Mouse (Mus musculus): ENCODE data around the gene Gm28778.
"Not testable (repeated sequence)": the region's sequence is repeated elsewhere in the genome, so short reads cannot be mapped to it uniquely, and the experiment has no call there.

The Gm28778 gene

GRCm38 (mm10) chr1:53296581-53297383, at the start of gene Gm28778, which contains the start of the genes Pms1 and Ormdl1:
Gene Gm28778, plus strand, starts transcription at chr1:53297111.
Gene Pms1, minus strand, starts transcription at chr1:53297018.
Gene Ormdl1, plus strand, starts transcription at chr1:53297095.
- in situ Hi-C loops (cut with MboI, MseI), result loop anchor here (10.0 kb wide), 1 partner anchor 452 kb away; the partner anchor contains the start of gene Hibch

DNA sequence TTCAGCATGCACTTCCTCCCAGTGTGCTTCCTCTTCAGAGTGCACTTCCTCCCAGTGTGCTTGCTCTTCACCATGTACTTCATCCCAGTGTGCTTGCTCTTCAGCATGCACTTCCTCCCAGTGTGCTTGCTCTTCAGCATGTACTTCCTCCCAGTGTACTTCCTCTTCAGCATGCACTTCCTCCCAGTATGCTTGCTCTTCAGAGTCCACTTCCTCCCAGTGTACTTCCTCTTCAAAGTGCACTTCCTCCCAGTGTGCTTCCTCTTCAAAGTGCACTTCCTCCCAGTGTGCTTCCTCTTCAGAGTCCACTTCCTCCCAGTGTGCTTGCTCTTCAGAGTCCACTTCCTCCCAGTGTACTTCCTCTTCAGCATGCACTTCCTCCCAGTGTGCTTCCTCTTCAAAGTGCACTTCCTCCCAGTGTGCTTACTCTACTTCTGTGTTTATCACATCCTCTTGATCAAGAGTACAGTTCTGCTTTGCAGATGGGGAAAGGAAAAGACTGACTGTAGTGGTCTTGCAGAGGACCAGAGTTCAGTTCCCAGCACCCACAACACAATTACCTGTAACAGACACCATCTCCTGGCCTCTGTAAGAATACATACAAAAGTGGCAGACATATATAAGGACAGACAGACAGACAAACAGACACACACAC, 31.8 kb upstream of the Gm28778 start:
- in situ Hi-C loops (cut with MboI, MseI), result not testable (repeated sequence)

GRCm38 (mm10) chr1:53269901-53270300, 27.0 kb upstream of the Gm28778 start:
- in situ Hi-C loops (cut with MboI, MseI), result no loop called here

DNA sequence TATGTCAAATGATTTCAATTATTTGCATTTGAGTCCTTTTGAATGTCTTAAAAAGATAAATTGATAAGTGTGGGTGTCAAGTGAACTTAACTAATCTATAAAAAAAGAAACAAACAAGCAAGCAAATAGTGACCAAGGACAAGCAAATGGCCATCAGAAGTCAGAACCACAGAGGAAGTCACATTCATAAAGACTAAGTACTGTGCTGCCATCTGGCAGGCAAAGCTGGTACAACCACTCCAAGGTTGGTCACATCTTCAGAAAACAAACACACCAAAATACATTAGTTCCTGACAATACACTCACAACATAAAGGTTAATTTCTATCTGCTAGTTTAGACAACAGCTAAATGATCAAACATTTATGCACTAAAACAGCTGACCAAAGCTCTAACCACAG, 24.3 kb upstream of the Gm28778 start:
- in situ Hi-C loops (cut with MboI, MseI), result no loop called here

DNA sequence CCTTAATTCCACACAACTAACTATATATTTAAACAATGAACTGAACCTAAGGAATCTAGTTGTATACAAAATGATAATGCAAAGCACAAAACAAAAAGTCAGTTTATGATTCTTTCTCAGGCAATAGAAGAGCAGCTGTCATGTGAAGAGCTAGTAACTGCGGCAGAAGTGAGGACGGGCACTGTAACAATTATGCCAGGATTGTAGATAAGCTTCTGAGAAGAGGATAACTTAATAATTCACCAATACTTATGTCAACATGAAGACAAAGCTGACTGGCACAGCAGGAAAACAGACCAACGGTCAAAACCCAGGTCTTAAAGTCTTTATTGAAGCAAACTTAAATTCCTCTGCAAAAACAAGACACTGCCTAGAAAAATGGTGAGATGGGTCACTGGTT, 5.7 kb upstream of the Gm28778 start:
- in situ Hi-C loops (cut with MboI, MseI), result loop anchor here (10.0 kb wide), 1 partner anchor 446 kb away; the partner anchor contains the start of gene Hibch

GRCm38 (mm10) chr1:53300506-53300905, 3.6 kb downstream of the Gm28778 start:
- in situ Hi-C loops (cut with MboI, MseI), result no loop called here

- in situ Hi-C loops (cut with MboI, MseI), result no loop called here
Measured at GRCm38 (mm10) chr1:53312989-53313967, 16.4 kb downstream of the Gm28778 start, which contains the start of gene Osgepl1. Gene Osgepl1, plus strand, starts transcription at chr1:53313624.

- in situ Hi-C loops (cut with MboI, MseI), result no loop called here
Measured at GRCm38 (mm10) chr1:53321662-53322344, 24.9 kb downstream of the Gm28778 start.

- in situ Hi-C loops (cut with MboI, MseI), result no loop called here
Measured at GRCm38 (mm10) chr1:53323254-53323653, 26.3 kb downstream of the Gm28778 start.

- in situ Hi-C loops (cut with MboI, MseI), result no loop called here
Measured at GRCm38 (mm10) chr1:53324277-53324676, 27.4 kb downstream of the Gm28778 start.

- in situ Hi-C loops (cut with MboI, MseI), result no loop called here
Measured at GRCm38 (mm10) chr1:53324827-53325494, 28.1 kb downstream of the Gm28778 start.

- in situ Hi-C loops (cut with MboI, MseI), result not testable (repeated sequence)
Measured at GRCm38 (mm10) chr1:53333527-53333926, 36.6 kb downstream of the Gm28778 start.

GRCm38 (mm10) chr1:53335465-53335864, 38.6 kb downstream of the Gm28778 start:
- in situ Hi-C loops (cut with MboI, MseI), result no loop called here

DNA sequence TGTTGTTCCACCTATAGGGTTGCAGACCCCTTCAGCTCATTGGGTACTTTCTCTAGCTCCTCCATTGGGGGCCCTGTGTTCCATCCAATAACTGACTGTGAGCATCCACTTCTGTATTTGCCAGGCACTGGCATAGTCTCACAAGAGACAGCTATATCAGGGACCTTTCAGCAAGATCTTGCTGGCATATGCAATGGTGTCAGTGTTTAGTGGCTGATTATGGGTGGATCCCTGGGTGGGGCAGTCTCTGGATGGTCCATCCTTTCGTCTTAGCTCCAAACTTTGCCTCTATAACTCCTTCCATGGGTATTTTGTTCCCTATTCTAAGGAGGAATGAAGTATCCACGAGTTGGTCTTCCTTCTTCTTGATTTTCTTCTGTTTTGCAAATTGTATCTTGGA, 40.5 kb downstream of the Gm28778 start:
- in situ Hi-C loops (cut with MboI, MseI), result not testable (repeated sequence)

GRCm38 (mm10) chr1:53341071-53341470, 44.2 kb downstream of the Gm28778 start:
- in situ Hi-C loops (cut with MboI, MseI), result no loop called here

DNA sequence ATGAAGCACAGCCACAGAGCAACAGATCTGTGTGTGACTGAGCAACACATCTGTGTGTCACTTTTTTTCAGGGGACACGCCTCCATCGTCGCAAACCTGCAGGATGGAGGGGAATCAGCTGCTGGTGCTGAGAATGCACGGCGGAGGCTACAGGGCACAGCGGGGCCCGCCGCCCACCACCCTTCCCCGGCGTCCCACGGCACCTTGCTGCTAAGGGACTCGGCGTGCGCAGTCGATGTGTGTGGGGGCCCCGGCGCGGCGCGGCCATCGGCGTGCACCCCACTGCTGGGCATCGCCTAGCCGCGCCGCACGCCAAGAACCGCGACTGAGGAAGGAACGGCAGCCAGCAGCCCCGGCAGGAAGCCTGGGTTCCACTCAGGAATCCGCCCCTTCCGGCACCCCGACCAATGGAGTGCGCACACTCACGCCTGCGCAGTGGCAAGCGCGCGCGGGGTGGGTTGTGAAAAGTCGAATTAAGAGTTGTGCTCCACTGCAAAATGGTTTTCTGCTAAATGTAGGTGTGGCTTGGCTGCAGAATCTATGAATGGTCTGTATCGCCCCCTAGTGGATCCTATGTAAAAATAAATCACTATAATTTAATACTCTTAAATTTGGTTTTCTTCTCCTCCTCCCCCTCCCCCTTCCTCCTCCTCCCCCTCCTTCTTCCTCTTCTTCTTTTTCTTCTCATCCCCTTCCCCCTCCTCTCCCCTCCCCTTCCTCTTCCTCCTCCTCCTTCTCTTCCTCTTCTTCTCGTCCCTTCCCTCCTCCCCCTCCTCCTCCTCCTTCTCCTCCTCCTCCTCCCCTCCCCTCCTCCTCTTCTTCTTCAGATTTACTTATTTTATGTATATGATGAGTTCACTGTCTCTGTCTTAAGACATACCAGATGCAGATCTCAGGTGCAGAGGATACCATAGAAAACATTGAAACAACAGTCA, 55.7 kb downstream of the Gm28778 start, which contains the start of the genes Asdurf, Gm28551 and Asnsd1:
Asdurf (minus strand) TSS at position 293 of the 935 bp plus-strand sequence.
Gm28551 (minus strand) TSS at position 341 of the 935 bp plus-strand sequence.
Asnsd1 (minus strand) TSS at position 426 of the 935 bp plus-strand sequence.
- in situ Hi-C loops (cut with MboI, MseI), result loop anchor here (5.0 kb wide), 2 partner anchors 45 to 625 kb away; partner anchors contain the start of gene Mfsd6

GRCm38 (mm10) chr1:53358988-53359387, 62.1 kb downstream of the Gm28778 start:
- in situ Hi-C loops (cut with MboI, MseI), result no loop called here
